Mouse (Mus musculus): ENCODE measurements around the gene Amdhd1.
A peak's percentile ranks its signal among the peaks of the same experiment; 100 is the strongest.
"Not testable (repeated sequence)": the region's sequence is repeated elsewhere in the genome, so short reads cannot be mapped to it uniquely, and the experiment has no call there.

Amdhd1 gene

GRCm38 (mm10) chr10:93539775-93540430, at the start of gene Amdhd1:
Gene Amdhd1, minus strand, starts transcription at chr10:93540033.
- DNase-seq = peak; percentile 91

- DNase-seq = peak; percentile 89
These were observed 49.5 kb upstream of the Amdhd1 start, which contains the start of gene Snrpf for GRCm38 (mm10) chr10:93589281-93589848. Gene Snrpf, minus strand, starts transcription at chr10:93589706.

- no peak for DNase-seq
These were observed 49.0 kb upstream of the Amdhd1 start for GRCm38 (mm10) chr10:93588796-93589195.

- peak; percentile 82 for DNase-seq
These were observed 37.5 kb upstream of the Amdhd1 start for GRCm38 (mm10) chr10:93577271-93577886.

GRCm38 (mm10) chr10:93575960-93576359, 36.1 kb upstream of the Amdhd1 start:
- DNase-seq = no peak

GRCm38 (mm10) chr10:93574966-93575365, 35.1 kb upstream of the Amdhd1 start:
- DNase-seq = no peak

GRCm38 (mm10) chr10:93572209-93572608, 32.4 kb upstream of the Amdhd1 start:
- DNase-seq = no peak

GRCm38 (mm10) chr10:93568671-93569070, 28.8 kb upstream of the Amdhd1 start:
- no peak for DNase-seq

- no peak for DNase-seq
These were observed 28.2 kb upstream of the Amdhd1 start for GRCm38 (mm10) chr10:93567841-93568566.

GRCm38 (mm10) chr10:93567066-93567465, 27.2 kb upstream of the Amdhd1 start:
- DNase-seq = no peak

- no peak for DNase-seq
These were observed 24.8 kb upstream of the Amdhd1 start for GRCm38 (mm10) chr10:93564518-93565090.

- no peak for DNase-seq
These were observed 20.0 kb upstream of the Amdhd1 start for GRCm38 (mm10) chr10:93559786-93560185.

GRCm38 (mm10) chr10:93557971-93558370, 18.1 kb upstream of the Amdhd1 start:
- not testable (repeated sequence) for DNase-seq

GRCm38 (mm10) chr10:93552596-93552995, 12.8 kb upstream of the Amdhd1 start:
- no peak for DNase-seq

GRCm38 (mm10) chr10:93549821-93550220, 10.0 kb upstream of the Amdhd1 start:
- no peak for DNase-seq

- peak; percentile 87 for DNase-seq
These were observed 9.2 kb upstream of the Amdhd1 start for GRCm38 (mm10) chr10:93548991-93549390.

GRCm38 (mm10) chr10:93547741-93548270, 8.0 kb upstream of the Amdhd1 start:
- no peak for DNase-seq

- no peak for DNase-seq
These were observed 4.3 kb upstream of the Amdhd1 start for GRCm38 (mm10) chr10:93544172-93544571.

- DNase-seq = no peak
These were observed 3.3 kb upstream of the Amdhd1 start for GRCm38 (mm10) chr10:93543176-93543575.

- peak; percentile 17 for DNase-seq
These were observed 2.5 kb upstream of the Amdhd1 start for GRCm38 (mm10) chr10:93542356-93542755.

GRCm38 (mm10) chr10:93541585-93541984, 1.8 kb upstream of the Amdhd1 start:
- no peak for DNase-seq

GRCm38 (mm10) chr10:93540431-93541210, 788 bp upstream of the Amdhd1 start, which contains the start of gene Ccdc38:
Gene Ccdc38, plus strand, starts transcription at chr10:93540632.
- DNase-seq = peak; percentile 47
